In genomic region chr4:150555783-150556182, GRCm38 (mm10) we compare ENCODE assay signal across 9 mouse cellular contexts.
DNase-seq lines count a peak whose midpoint lies in the region; ATAC-seq and TF ChIP-seq lines count a peak whose summit lies in the region.
"Had no signal": no experiment of that assay in that cellular context is flagged by ENCODE, and none has a peak within 500 bp of the region (broad histone marks: within the 10 kb centered on the region; RNA-seq: fewer than 3 reads in every experiment).

No protein-coding gene starts in this region.

- DNase-seq in layer of hippocampus, adult 2 months (ENCODE audit: low spot score in 2 of 2), result no peak
- DNase-seq in layer of hippocampus, postnatal 25 days (ENCODE audit: extremely low spot score in 1 of 2, low spot score in 1 of 2), result no peak
- DNase-seq in MN1 (ENCODE audit: low spot score), result no peak
- DNase-seq in spleen, adult 18-20 months, result no peak
- no peak for DNase-seq in kidney, adult 9 months
- DNase-seq: gastrocnemius, postnatal 10 days had no signal

- no peak for TF ChIP-seq POLR2A in bone marrow macrophage, adult 2 months (IDR thresholded peaks at IDR 0.05; ENCODE audit: borderline replicate concordance, low read depth, low read length)

- no peak for ATAC-seq in hindbrain, embryonic 15.5 days (ENCODE audit: low FRiP score, low read depth)
- no peak for ATAC-seq in neural tube, embryonic 12.5 days (ENCODE audit: low FRiP score, low read depth)

- H3K36me3 ChIP-seq in hindbrain, embryonic 15.5 days, result no peaks in the 10 kb centered on the region
- 0 out of 2 replicates have a peak, but pooled peaks cover 3% of the 10 kb centered on the region for H3K36me3 ChIP-seq in neural tube, embryonic 12.5 days

- no peaks in the 10 kb centered on the region for H3K27me3 ChIP-seq in hindbrain, embryonic 15.5 days
- H3K27me3 ChIP-seq in neural tube, embryonic 12.5 days (replicated peaks), result no peaks in the 10 kb centered on the region

- peaks cover 36% of the 10 kb centered on the region for H3K4me1 ChIP-seq in bone marrow macrophage, adult 2 months (ENCODE audit: control insufficient read depth, insufficient read depth, low read length)
- H3K4me1 ChIP-seq in hindbrain, embryonic 15.5 days (replicated peaks), result peaks cover 36% of the 10 kb centered on the region
- peaks cover 29% of the 10 kb centered on the region for H3K4me1 ChIP-seq in neural tube, embryonic 12.5 days

- no peak overlapping the region for H3K4me2 ChIP-seq in hindbrain, embryonic 15.5 days
- H3K4me2 ChIP-seq in neural tube, embryonic 12.5 days (replicated peaks), result peak overlapping the region; percentile 47; the same call in 1 of the 2 replicates

- H3K27ac ChIP-seq in layer of hippocampus, adult 2 months, result peak overlapping the region; percentile 97
- peak overlapping the region; percentile 92 for H3K27ac ChIP-seq in bone marrow macrophage, adult 2 months (ENCODE audit: insufficient read depth, low read depth, low read length)
- peak overlapping the region; percentile 89 for H3K27ac ChIP-seq in hindbrain, embryonic 15.5 days (replicated peaks)
- H3K27ac ChIP-seq in neural tube, embryonic 12.5 days, result peak overlapping the region; percentile 87

- peak; percentile 65 for TF ChIP-seq CTCF in layer of hippocampus, adult 2 months (conservative IDR thresholded peaks at IDR 0.05)
- TF ChIP-seq CTCF in bone marrow macrophage, adult 2 months (IDR thresholded peaks at IDR 0.05; ENCODE audit: low read depth, low read length), result no peak

- no peak overlapping the region for H3K9ac ChIP-seq in hindbrain, embryonic 15.5 days
- no peak overlapping the region; the same call in 1 of the 2 replicates for H3K9ac ChIP-seq in neural tube, embryonic 12.5 days

- no peak overlapping the region for H3K4me3 ChIP-seq in layer of hippocampus, adult 2 months
- peak overlapping the region; percentile 21 for H3K4me3 ChIP-seq in bone marrow macrophage, adult 2 months (ENCODE audit: insufficient read depth, low read length)
- no peak overlapping the region for H3K4me3 ChIP-seq in hindbrain, embryonic 15.5 days
- H3K4me3 ChIP-seq in neural tube, embryonic 12.5 days, result no peak overlapping the region

- H3K9me3 ChIP-seq in hindbrain, embryonic 15.5 days, result no peaks in the 10 kb centered on the region
- no peaks in the 10 kb centered on the region for H3K9me3 ChIP-seq in neural tube, embryonic 12.5 days
